Mouse (Mus musculus): ENCODE results near the gene Atp5g1. TPM values are rescaled to one million over a fixed set of nuclear protein-coding genes. Genes with fewer than 3 reads are reported as not detected.
A peak's percentile ranks its signal among the peaks of the same experiment; 100 is the strongest.
"Not testable (repeated sequence)": the region's sequence is repeated elsewhere in the genome, so short reads cannot be mapped to it uniquely, and the experiment has no call there.

The Atp5g1 gene
- polyA plus RNA-seq, 1 experiment from 2014 or later = 1,009 TPM

GRCm38 (mm10) chr11:96110950-96111349 lies 35.5 kb upstream of the Atp5g1 start:
- H3K9me3 ChIP-seq (ENCODE audit: control insufficient read depth, low read length); ATAC-seq (ENCODE audit: low FRiP score): not testable (repeated sequence)

GRCm38 (mm10) chr11:96108376-96108775 lies 32.9 kb upstream of the Atp5g1 start:
- Histone ChIP-seq H3K9ac (no peak overlapping the region), H3K9me3 (ENCODE audit: control insufficient read depth, low read length) (no peaks in the 10 kb centered on the region), H3K4me2 (replicated peaks) (no peak overlapping the region), H3K36me3 (replicated peaks; ENCODE audit: control insufficient read depth, insufficient read depth) (no peaks in the 10 kb centered on the region), H3K4me1 (replicated peaks; ENCODE audit: control insufficient read depth, insufficient read depth, low read length) (no peaks in the 10 kb centered on the region), H3K27me3 (ENCODE audit: control insufficient read depth, insufficient read depth, low read length) (no peaks in the 10 kb centered on the region), H3K4me3 (replicated peaks; ENCODE audit: low read length) (no peak overlapping the region), H3K27ac (no peak overlapping the region)
- no peak for ATAC-seq (ENCODE audit: low FRiP score)
- no peak for DNase-seq (ENCODE audit: low spot score)
- WGBS = 77% methylated on average over 1 of the region's 1 CpGs

More at GRCm38 (mm10) chr11:96110950-96111349, 35.5 kb upstream of the Atp5g1 start:
- H3K9ac ChIP-seq; H3K4me2 ChIP-seq (replicated peaks); H3K36me3 ChIP-seq (replicated peaks; ENCODE audit: control insufficient read depth, insufficient read depth); DNase-seq (ENCODE audit: low spot score); H3K4me3 ChIP-seq (replicated peaks; ENCODE audit: low read length); H3K27me3 ChIP-seq (ENCODE audit: control insufficient read depth, insufficient read depth, low read length); H3K4me1 ChIP-seq (replicated peaks; ENCODE audit: control insufficient read depth, insufficient read depth, low read length); H3K27ac ChIP-seq: not testable (repeated sequence)
- 64% methylated on average over 2 of the region's 2 CpGs for WGBS

GRCm38 (mm10) chr11:96093361-96093760 lies 17.9 kb upstream of the Atp5g1 start:
- H3K36me3 ChIP-seq (replicated peaks; ENCODE audit: control insufficient read depth, insufficient read depth) = no peaks in the 10 kb centered on the region
- H3K4me1 ChIP-seq (replicated peaks; ENCODE audit: control insufficient read depth, insufficient read depth, low read length) = no peaks in the 10 kb centered on the region
- ATAC-seq (ENCODE audit: low FRiP score) (no peak), DNase-seq (ENCODE audit: low spot score) (peak; percentile 50)
- no peak overlapping the region for H3K9ac ChIP-seq
- H3K27ac ChIP-seq = no peak overlapping the region
- no peak overlapping the region for H3K4me2 ChIP-seq (replicated peaks)
- H3K9me3 ChIP-seq (ENCODE audit: control insufficient read depth, low read length) = no peaks in the 10 kb centered on the region
- WGBS = 9% methylated on average over 3 of the region's 3 CpGs
- H3K27me3 ChIP-seq (ENCODE audit: control insufficient read depth, insufficient read depth, low read length) = no peaks in the 10 kb centered on the region
- H3K4me3 ChIP-seq (replicated peaks; ENCODE audit: low read length) = no peak overlapping the region

GRCm38 (mm10) chr11:96092674-96093291 lies 17.3 kb upstream of the Atp5g1 start:
- Histone ChIP-seq H3K4me2 (replicated peaks) (no peak overlapping the region), H3K4me1 (replicated peaks; ENCODE audit: control insufficient read depth, insufficient read depth, low read length) (no peaks in the 10 kb centered on the region), H3K36me3 (replicated peaks; ENCODE audit: control insufficient read depth, insufficient read depth) (no peaks in the 10 kb centered on the region), H3K9ac (no peak overlapping the region), H3K27me3 (ENCODE audit: control insufficient read depth, insufficient read depth, low read length) (no peaks in the 10 kb centered on the region), H3K27ac (no peak overlapping the region), H3K9me3 (ENCODE audit: control insufficient read depth, low read length) (no peaks in the 10 kb centered on the region), H3K4me3 (replicated peaks; ENCODE audit: low read length) (no peak overlapping the region)
- DNase-seq (ENCODE audit: low spot score) (no peak), ATAC-seq (ENCODE audit: low FRiP score) (no peak)
- WGBS = 47% methylated on average over 7 of the region's 7 CpGs

- Histone ChIP-seq H3K27me3 (ENCODE audit: control insufficient read depth, insufficient read depth, low read length) (no peaks in the 10 kb centered on the region), H3K4me2 (replicated peaks) (no peak overlapping the region), H3K9ac (no peak overlapping the region), H3K4me3 (replicated peaks; ENCODE audit: low read length) (no peak overlapping the region), H3K9me3 (ENCODE audit: control insufficient read depth, low read length) (no peaks in the 10 kb centered on the region), H3K4me1 (replicated peaks; ENCODE audit: control insufficient read depth, insufficient read depth, low read length) (no peaks in the 10 kb centered on the region), H3K36me3 (replicated peaks; ENCODE audit: control insufficient read depth, insufficient read depth) (no peaks in the 10 kb centered on the region), H3K27ac (no peak overlapping the region)
- no peak for DNase-seq (ENCODE audit: low spot score)
- ATAC-seq (ENCODE audit: low FRiP score) = no peak
- WGBS = 63% methylated on average over 2 of the region's 2 CpGs
These were observed 15.6 kb upstream of the Atp5g1 start for GRCm38 (mm10) chr11:96091073-96091472.

GRCm38 (mm10) chr11:96087981-96088380 lies 12.5 kb upstream of the Atp5g1 start:
- DNase-seq (ENCODE audit: low spot score) (no peak), ATAC-seq (ENCODE audit: low FRiP score) (no peak)
- no peak overlapping the region for H3K27ac ChIP-seq
- H3K36me3 ChIP-seq (replicated peaks; ENCODE audit: control insufficient read depth, insufficient read depth) = no peaks in the 10 kb centered on the region
- no peaks in the 10 kb centered on the region for H3K4me1 ChIP-seq (replicated peaks; ENCODE audit: control insufficient read depth, insufficient read depth, low read length)
- 93% methylated on average over 6 of the region's 6 CpGs for WGBS
- no peak overlapping the region for H3K9ac ChIP-seq
- no peaks in the 10 kb centered on the region for H3K27me3 ChIP-seq (ENCODE audit: control insufficient read depth, insufficient read depth, low read length)
- no peak overlapping the region for H3K4me2 ChIP-seq (replicated peaks)
- no peaks in the 10 kb centered on the region for H3K9me3 ChIP-seq (ENCODE audit: control insufficient read depth, low read length)
- no peak overlapping the region for H3K4me3 ChIP-seq (replicated peaks; ENCODE audit: low read length)

- Histone ChIP-seq H3K36me3 (replicated peaks; ENCODE audit: control insufficient read depth, insufficient read depth) (no peaks in the 10 kb centered on the region), H3K4me3 (replicated peaks; ENCODE audit: low read length) (no peak overlapping the region), H3K4me1 (replicated peaks; ENCODE audit: control insufficient read depth, insufficient read depth, low read length) (no peaks in the 10 kb centered on the region), H3K9me3 (ENCODE audit: control insufficient read depth, low read length) (no peaks in the 10 kb centered on the region), H3K9ac (no peak overlapping the region), H3K27me3 (ENCODE audit: control insufficient read depth, insufficient read depth, low read length) (no peaks in the 10 kb centered on the region), H3K27ac (no peak overlapping the region), H3K4me2 (replicated peaks) (no peak overlapping the region)
- 78% methylated on average over 3 of the region's 3 CpGs for WGBS
- DNase-seq (ENCODE audit: low spot score) = no peak
- ATAC-seq (ENCODE audit: low FRiP score) = no peak
These were observed 7.2 kb upstream of the Atp5g1 start for GRCm38 (mm10) chr11:96082682-96083081.

- DNase-seq (ENCODE audit: low spot score) (no peak), ATAC-seq (ENCODE audit: low FRiP score) (no peak)
- no peaks in the 10 kb centered on the region for H3K36me3 ChIP-seq (replicated peaks; ENCODE audit: control insufficient read depth, insufficient read depth)
- H3K4me3 ChIP-seq (replicated peaks; ENCODE audit: low read length) = no peak overlapping the region
- 82% methylated on average over 5 of the region's 5 CpGs for WGBS
- no peak overlapping the region for H3K27ac ChIP-seq
- H3K9me3 ChIP-seq (ENCODE audit: control insufficient read depth, low read length) = no peaks in the 10 kb centered on the region
- H3K4me2 ChIP-seq (replicated peaks) = no peak overlapping the region
- H3K27me3 ChIP-seq (ENCODE audit: control insufficient read depth, insufficient read depth, low read length) = no peaks in the 10 kb centered on the region
- H3K9ac ChIP-seq = no peak overlapping the region
- H3K4me1 ChIP-seq (replicated peaks; ENCODE audit: control insufficient read depth, insufficient read depth, low read length) = no peaks in the 10 kb centered on the region
These were observed 5.3 kb upstream of the Atp5g1 start for GRCm38 (mm10) chr11:96080736-96081135.

GRCm38 (mm10) chr11:96076221-96077105 lies 993 bp upstream of the Atp5g1 start:
- WGBS = 71% methylated on average over 13 of the region's 13 CpGs
- ATAC-seq (ENCODE audit: low FRiP score) = no peak
- Histone ChIP-seq H3K4me2 (replicated peaks) (peak overlapping the region; percentile 51), H3K9me3 (ENCODE audit: control insufficient read depth, low read length) (no peaks in the 10 kb centered on the region), H3K36me3 (replicated peaks; ENCODE audit: control insufficient read depth, insufficient read depth) (peaks cover 7% of the 10 kb centered on the region), H3K4me3 (replicated peaks; ENCODE audit: low read length) (peak overlapping the region; percentile 19), H3K27me3 (ENCODE audit: control insufficient read depth, insufficient read depth, low read length) (no peaks in the 10 kb centered on the region), H3K9ac (peak overlapping the region; percentile 39; the same call in 1 of the 2 replicates), H3K27ac (peak overlapping the region; percentile 80), H3K4me1 (replicated peaks; ENCODE audit: control insufficient read depth, insufficient read depth, low read length) (peaks cover 13% of the 10 kb centered on the region)
- DNase-seq (ENCODE audit: low spot score) = no peak
